Mouse (Mus musculus) central nervous system, embryonic 14 days (tissue): ENCODE data around the gene Slc7a7. TPM values are rescaled to one million over a fixed set of nuclear protein-coding genes. Genes with fewer than 3 reads are reported as not detected.

Experiments
- polyA plus RNA-seq: library from polyadenylated mRNA; depleted of rRNA; stranded (reverse); fragments of >200 nt; gene quantifications from 2 replicates; pipeline ENCODE4 v1.2.3, GENCODE M21; 2012; rRNA removed

Slc7a7 gene
- polyA plus RNA-seq: 5.7 and 7.1 TPM in 2 replicates

DNA sequence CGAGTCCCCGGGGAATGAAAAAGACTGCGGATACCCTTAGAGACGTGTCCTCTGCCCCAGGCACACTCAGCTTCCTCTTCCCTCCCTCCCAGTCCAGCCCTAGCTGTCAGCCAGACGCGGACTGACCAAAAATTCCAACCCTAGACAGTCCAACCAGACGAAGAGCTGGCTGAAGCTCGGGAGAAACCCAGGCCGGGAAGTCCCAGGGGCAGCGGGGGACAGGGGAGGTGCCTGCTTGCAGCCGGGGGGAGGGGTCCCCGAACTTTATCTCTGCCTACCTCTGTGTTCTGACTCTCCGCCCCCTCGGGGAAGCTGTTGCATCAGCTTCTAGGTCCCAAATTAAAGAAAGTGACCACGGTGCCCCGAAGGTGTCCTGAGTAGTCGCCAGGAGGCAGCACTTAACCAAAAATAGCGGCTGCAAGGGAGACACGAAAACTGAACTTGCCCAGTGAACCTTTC lies at the start of gene Slc7a7:
TSS of gene Slc7a7 (minus strand) at position 158 of the 459 bp plus-strand sequence.

DNA sequence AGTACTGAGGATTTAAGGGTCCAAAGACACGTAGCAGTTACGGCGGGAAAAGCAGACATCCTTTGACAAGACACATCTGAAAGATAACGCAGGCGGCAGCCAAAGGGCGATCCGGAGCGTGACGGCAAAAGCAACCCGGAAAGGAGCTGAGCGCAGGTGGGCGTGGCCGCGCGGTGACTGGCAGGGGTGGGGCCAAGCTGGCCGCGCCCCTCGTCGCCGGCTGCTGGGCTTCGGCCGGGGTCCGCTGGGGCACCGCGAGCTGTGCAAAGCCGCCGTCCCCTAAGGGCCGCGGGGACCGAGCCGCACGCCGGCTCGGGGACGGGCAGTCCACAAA lies 46.3 kb upstream of the Slc7a7 start, which contains the start of gene Lrp10:
TSS of gene Lrp10 (plus strand) at position 179 of the 334 bp plus-strand sequence.

DNA sequence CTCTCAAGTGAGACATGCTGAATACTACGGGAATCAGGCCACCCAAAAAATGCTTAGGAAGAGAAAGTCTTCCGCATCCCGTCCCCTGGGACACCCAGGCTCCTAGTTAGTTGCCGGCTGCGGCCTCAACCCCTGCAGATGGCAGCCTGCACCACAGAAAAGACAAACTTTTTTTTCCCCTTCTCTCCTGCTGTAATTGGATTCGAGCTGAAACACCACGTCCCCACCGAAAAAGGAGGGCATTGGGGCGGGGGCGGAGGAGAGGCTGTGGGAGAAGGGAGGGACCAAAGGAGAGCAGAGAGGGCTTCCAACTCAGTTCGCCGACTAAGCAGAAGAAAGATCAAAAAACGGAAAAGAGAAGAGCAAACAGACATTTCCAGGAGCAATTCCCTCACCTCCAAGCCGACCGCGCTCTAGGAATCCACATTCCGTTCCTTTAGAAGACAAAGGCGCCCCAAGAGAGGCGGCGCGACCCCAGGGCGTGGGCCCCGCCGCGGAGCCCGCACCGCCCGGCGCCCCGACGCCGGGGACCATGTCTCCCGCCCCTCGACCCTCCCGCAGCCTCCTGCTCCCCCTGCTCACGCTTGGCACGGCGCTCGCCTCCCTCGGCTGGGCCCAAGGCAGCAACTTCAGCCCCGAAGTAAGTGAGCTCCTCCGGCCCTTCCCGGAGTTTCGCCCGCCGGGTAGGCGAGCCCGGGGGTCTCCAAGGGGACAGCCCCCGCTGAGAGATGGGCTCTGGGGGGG lies 13.9 kb upstream of the Slc7a7 start, which contains the start of gene Mmp14:
TSS of gene Mmp14 (plus strand) at position 279 of the 744 bp plus-strand sequence.

DNA sequence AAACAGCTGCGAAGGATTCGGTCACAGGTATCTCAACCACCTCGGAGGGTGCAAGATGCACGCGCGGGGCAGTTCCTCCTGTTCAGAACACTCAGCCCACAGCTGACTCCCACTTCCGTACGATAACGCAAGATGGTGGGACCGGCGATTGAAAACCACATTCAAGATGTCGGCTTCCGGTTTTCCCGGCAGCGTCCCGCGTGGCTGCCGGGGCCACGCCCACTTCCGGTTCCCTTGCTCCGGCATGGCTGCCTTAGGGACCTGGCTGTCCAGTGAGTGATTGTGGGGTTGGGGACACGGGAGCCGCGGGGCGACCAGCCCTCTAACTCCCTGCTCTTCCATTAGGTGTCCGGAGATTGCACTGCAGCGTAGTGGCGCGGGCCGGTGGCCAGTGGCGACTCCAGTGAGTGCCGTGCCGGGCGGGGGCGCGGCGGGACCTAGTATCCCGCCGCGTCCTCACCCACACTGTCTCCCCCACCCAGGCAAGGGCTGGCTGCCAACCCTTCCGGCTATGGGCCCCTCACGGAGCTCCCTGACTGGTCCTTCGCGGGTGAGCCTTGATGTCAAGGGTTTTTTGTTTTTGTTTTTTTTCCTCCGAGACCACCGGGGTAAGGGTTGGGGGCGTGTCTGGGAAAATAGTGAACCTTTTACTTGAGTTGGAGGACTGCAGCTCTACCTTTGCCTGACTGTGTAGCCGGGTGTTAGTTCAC lies 9.3 kb upstream of the Slc7a7 start, which contains the start of gene Mrpl52:
TSS of gene Mrpl52 (plus strand) at position 221 of the 710 bp plus-strand sequence.

DNA sequence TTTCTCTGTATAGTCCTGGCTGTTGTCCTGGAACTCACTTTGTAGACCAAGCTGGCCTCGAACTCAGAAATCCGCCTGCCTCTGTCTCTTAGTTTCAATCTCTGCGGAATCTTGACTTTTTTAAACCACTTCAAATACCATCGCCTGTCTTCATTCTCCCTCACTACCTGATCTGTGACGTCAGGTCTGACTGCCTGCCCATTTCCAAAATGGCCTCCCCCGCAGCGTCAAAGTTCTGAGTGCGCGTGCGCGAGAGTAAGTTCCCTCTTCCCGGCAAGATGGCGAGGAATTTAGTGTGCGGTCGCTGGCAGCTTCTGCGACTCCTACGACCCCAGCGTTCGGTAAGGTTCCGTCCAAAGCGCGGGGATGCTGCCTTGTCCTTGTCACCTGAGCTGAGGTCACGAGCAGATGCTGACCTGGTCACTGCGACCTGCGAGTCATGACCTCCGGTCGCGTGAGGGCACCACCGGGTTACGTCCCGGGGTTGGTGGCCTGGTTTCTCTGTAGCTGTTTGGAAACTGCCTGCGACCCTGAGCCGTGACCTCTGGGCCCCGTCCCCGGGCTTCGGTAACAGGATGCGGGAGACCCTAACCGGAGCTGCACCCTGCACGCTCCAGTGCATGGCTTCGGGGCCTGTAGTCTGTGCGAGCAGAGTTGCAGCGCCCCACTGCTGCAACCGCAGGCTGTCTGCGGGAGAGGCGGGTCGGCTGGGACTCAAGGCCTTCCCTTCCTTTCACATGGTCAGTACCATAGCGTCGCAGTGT lies 56.8 kb downstream of the Slc7a7 start, which contains the start of gene Oxa1l:
TSS of gene Oxa1l (plus strand) at position 258 of the 764 bp plus-strand sequence.

Other genes starting within 250 kb of the Slc7a7 start
- gene Dad1, start 163.7 kb downstream of the Slc7a7 start, polyA plus RNA-seq: 207 and 220 TPM in 2 replicates
- gene Abhd4, start 163.6 kb downstream of the Slc7a7 start, polyA plus RNA-seq: 24.0 and 25.7 TPM in 2 replicates
- gene Olfr49, start 132.8 kb downstream of the Slc7a7 start, polyA plus RNA-seq: 0.02 TPM in 1 of 2 replicates, not detected in the other
- gene Oxa1l, start 56.9 kb downstream of the Slc7a7 start, polyA plus RNA-seq: 81.8 and 85.0 TPM in 2 replicates
- gene Mrpl52, start 9.1 kb upstream of the Slc7a7 start, polyA plus RNA-seq: 255 and 291 TPM in 2 replicates
- 90.9 and 146 TPM in 2 replicates for gene Mmp14, start 13.8 kb upstream of the Slc7a7 start, polyA plus RNA-seq
- 31.8 and 38.1 TPM in 2 replicates for gene Lrp10, start 46.4 kb upstream of the Slc7a7 start, polyA plus RNA-seq
- 20.9 and 22.1 TPM in 2 replicates for gene Rem2, start 58.3 kb upstream of the Slc7a7 start, polyA plus RNA-seq
- gene Prmt5, start 99.7 kb upstream of the Slc7a7 start, polyA plus RNA-seq: 86.0 and 93.6 TPM in 2 replicates
- gene Haus4, start 136.8 kb upstream of the Slc7a7 start, polyA plus RNA-seq: 19.3 and 21.2 TPM in 2 replicates
- 18.8 and 22.4 TPM in 2 replicates for gene Ajuba, start 159.8 kb upstream of the Slc7a7 start, polyA plus RNA-seq
- gene 4931414P19Rik, start 188.2 kb upstream of the Slc7a7 start, polyA plus RNA-seq: 12.6 and 15.1 TPM in 2 replicates
- 256 and 274 TPM in 2 replicates for gene Psmb5, start 200.2 kb upstream of the Slc7a7 start, polyA plus RNA-seq
- gene Psmb11, start 203.7 kb upstream of the Slc7a7 start, polyA plus RNA-seq: 0.06 and 0.39 TPM in 2 replicates
- gene Gm17606, start 223.2 kb upstream of the Slc7a7 start, polyA plus RNA-seq: not detected in 2 replicates
- gene Cdh24, start 223.6 kb upstream of the Slc7a7 start, polyA plus RNA-seq: 58.5 and 72.3 TPM in 2 replicates